Mouse (Mus musculus): ENCODE data around the gene Ripply1. TPM values are rescaled to one million over a fixed set of nuclear protein-coding genes. Genes with fewer than 3 reads are reported as not detected.
A peak's percentile ranks its signal among the peaks of the same experiment; 100 is the strongest.
"Not testable (repeated sequence)": the region's sequence is repeated elsewhere in the genome, so short reads cannot be mapped to it uniquely, and the experiment has no call there.

Gene Ripply1
- polyA plus RNA-seq, 1 experiment from 2014 or later: not detected

- no peaks in the 10 kb centered on the region for H3K9me3 ChIP-seq (replicated peaks; ENCODE audit: control insufficient read depth, low read length)
- H3K27ac ChIP-seq (ENCODE audit: low read depth, low read length): no peak overlapping the region
- no peaks in the 10 kb centered on the region for H3K27me3 ChIP-seq (ENCODE audit: control insufficient read depth, insufficient read depth, low read length)
- H3K4me3 ChIP-seq (ENCODE audit: low read depth, low read length): no peak overlapping the region
- no peaks in the 10 kb centered on the region for H3K36me3 ChIP-seq (ENCODE audit: control insufficient read depth, insufficient read depth, low read length)
- H3K4me1 ChIP-seq (ENCODE audit: control insufficient read depth, insufficient read depth, low read length): no peaks in the 10 kb centered on the region
- ATAC-seq (replicated peaks; ENCODE audit: insufficient number of reproducible peaks, low FRiP score, low TSS enrichment): no peak
- H3K9ac ChIP-seq (ENCODE audit: low read depth, low read length): no peak overlapping the region
- 64% methylated on average over 7 of the region's 7 CpGs for WGBS (ENCODE audit: insufficient replicate concordance)
- peak overlapping the region; percentile 52; the same call in 1 of the 2 replicates for H3K4me2 ChIP-seq
Observed at GRCm38 (mm10) chrX:139775084-139775612, 7.0 kb downstream of the Ripply1 start.

DNA sequence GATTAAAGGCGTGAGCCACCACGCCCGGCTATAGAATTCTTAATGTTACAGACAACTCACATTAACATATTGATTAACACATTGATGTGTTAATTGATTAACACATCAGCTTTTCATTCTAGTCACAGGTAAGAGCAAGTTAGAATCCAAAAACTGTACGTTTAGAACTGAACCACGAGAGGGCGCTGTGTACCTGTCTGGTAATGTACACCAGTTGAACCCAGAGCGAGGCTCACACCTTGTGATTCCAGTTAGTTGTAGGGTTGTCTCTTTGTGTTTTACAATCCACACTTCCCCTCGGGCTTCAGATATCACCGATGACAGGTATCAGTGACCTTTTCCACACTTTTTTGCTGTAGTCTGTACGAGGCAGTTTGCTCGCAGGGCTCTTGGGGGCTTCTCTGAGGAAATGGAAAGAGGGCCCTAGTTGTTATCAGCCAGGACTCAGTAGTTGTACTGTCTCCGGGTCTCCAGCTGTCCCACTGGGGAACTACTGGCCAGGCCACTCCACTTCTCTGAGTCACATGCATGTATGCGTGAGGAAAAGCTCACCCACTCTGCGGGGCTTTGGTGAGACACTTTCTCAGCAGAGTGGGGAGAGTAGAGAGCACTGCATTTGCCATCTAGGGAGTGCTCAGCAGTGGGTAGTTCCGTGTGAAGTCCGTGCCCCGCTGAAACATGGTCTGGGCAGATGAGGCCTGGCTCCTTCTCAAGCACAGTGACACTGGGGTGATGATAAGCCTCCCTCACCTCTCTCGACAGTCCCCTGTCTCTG is 7.7 kb downstream of the Ripply1 start:
- no peak for ATAC-seq (replicated peaks; ENCODE audit: insufficient number of reproducible peaks, low FRiP score, low TSS enrichment)
- H3K36me3 ChIP-seq (ENCODE audit: control insufficient read depth, insufficient read depth, low read length): no peaks in the 10 kb centered on the region
- H3K27ac ChIP-seq (ENCODE audit: low read depth, low read length): no peak overlapping the region
- H3K27me3 ChIP-seq (ENCODE audit: control insufficient read depth, insufficient read depth, low read length): no peaks in the 10 kb centered on the region
- WGBS (ENCODE audit: insufficient replicate concordance): 23% methylated on average over 18 of the region's 18 CpGs
- H3K4me3 ChIP-seq (ENCODE audit: low read depth, low read length): no peak overlapping the region
- H3K4me1 ChIP-seq (ENCODE audit: control insufficient read depth, insufficient read depth, low read length): no peaks in the 10 kb centered on the region
- no peak overlapping the region for H3K9ac ChIP-seq (ENCODE audit: low read depth, low read length)
- no peaks in the 10 kb centered on the region for H3K9me3 ChIP-seq (replicated peaks; ENCODE audit: control insufficient read depth, low read length)
- H3K4me2 ChIP-seq: peak overlapping the region; percentile 52

DNA sequence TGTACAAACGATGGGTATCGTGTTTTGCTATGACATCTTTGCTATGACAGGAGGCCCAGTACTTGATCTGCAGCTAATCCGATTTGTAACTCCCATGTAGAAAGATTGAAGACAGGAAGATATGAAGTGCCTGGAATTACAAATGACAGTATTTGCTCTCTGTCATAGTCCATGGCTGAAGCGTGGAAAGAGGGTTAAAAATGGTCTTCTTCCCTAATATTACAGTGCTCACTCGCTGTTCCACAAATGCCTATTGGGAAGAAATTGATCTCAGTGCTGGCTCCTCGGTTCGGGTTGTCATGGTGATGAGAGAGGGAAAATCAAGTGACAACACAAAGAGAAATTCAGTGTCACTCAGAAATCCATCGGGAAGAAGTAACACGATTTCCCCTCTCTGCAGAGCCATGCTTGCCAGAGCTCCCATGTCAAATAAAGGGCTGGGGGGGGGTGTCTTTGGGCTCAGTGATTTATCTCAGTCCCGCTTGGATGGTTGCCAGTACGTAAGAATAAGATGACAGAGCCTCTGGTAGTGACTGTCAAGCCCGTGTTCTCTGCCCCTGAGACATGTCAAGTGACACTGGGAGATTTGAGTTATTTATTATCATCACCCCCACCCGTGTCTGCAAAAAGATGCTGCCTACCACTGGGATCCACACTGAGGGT is 12.0 kb downstream of the Ripply1 start:
- Histone ChIP-seq H3K36me3 (ENCODE audit: control insufficient read depth, insufficient read depth, low read length) (no peaks in the 10 kb centered on the region), H3K27ac (ENCODE audit: low read depth, low read length) (no peak overlapping the region), H3K9me3 (replicated peaks; ENCODE audit: control insufficient read depth, low read length) (no peaks in the 10 kb centered on the region), H3K4me1 (ENCODE audit: control insufficient read depth, insufficient read depth, low read length) (no peaks in the 10 kb centered on the region), H3K4me3 (ENCODE audit: low read depth, low read length) (no peak overlapping the region), H3K27me3 (ENCODE audit: control insufficient read depth, insufficient read depth, low read length) (no peaks in the 10 kb centered on the region), H3K9ac (ENCODE audit: low read depth, low read length) (no peak overlapping the region), H3K4me2 (no peak overlapping the region)
- WGBS (ENCODE audit: insufficient replicate concordance): 60% methylated on average over 13 of the region's 13 CpGs
- ATAC-seq (replicated peaks; ENCODE audit: insufficient number of reproducible peaks, low FRiP score, low TSS enrichment): no peak

- Histone ChIP-seq H3K36me3 (ENCODE audit: control insufficient read depth, insufficient read depth, low read length) (no peaks in the 10 kb centered on the region), H3K9ac (ENCODE audit: low read depth, low read length) (no peak overlapping the region), H3K4me1 (ENCODE audit: control insufficient read depth, insufficient read depth, low read length) (no peaks in the 10 kb centered on the region), H3K27ac (ENCODE audit: low read depth, low read length) (no peak overlapping the region), H3K9me3 (replicated peaks; ENCODE audit: control insufficient read depth, low read length) (no peaks in the 10 kb centered on the region), H3K4me3 (ENCODE audit: low read depth, low read length) (no peak overlapping the region), H3K4me2 (no peak overlapping the region), H3K27me3 (ENCODE audit: control insufficient read depth, insufficient read depth, low read length) (no peaks in the 10 kb centered on the region)
- WGBS (ENCODE audit: insufficient replicate concordance): 80% methylated on average over 2 of the region's 2 CpGs
- ATAC-seq (replicated peaks; ENCODE audit: insufficient number of reproducible peaks, low FRiP score, low TSS enrichment): no peak
Observed at GRCm38 (mm10) chrX:139762546-139762945, 19.6 kb downstream of the Ripply1 start.

DNA sequence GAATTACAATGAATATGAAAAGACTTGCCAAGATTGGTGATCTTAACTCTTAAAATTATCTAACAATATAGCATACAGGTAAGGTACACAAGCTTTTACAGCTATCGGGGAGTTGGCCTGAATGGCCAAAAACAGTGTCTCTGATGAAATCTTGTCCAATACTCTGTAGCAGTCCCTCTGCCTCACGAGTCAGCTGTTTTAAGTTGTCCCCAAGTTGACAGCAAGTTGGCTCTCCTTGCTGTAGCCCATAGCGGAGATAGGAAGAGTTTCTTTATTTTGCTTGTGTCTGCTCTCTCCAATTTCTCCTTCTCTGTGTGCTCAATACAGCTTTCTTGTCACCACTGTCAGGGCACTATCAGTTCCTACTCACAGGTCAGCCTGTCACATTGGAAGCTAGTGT is 23.5 kb downstream of the Ripply1 start:
- H3K27ac ChIP-seq (ENCODE audit: low read depth, low read length); H3K4me1 ChIP-seq (ENCODE audit: control insufficient read depth, insufficient read depth, low read length); H3K4me3 ChIP-seq (ENCODE audit: low read depth, low read length); ATAC-seq (replicated peaks; ENCODE audit: insufficient number of reproducible peaks, low FRiP score, low TSS enrichment); H3K9me3 ChIP-seq (replicated peaks; ENCODE audit: control insufficient read depth, low read length); H3K4me2 ChIP-seq; H3K27me3 ChIP-seq (ENCODE audit: control insufficient read depth, insufficient read depth, low read length); H3K36me3 ChIP-seq (ENCODE audit: control insufficient read depth, insufficient read depth, low read length); H3K9ac ChIP-seq (ENCODE audit: low read depth, low read length): not testable (repeated sequence)
- 70% methylated on average over 3 of the region's 3 CpGs for WGBS (ENCODE audit: insufficient replicate concordance)

- ATAC-seq (replicated peaks; ENCODE audit: insufficient number of reproducible peaks, low FRiP score, low TSS enrichment): no peak
- Histone ChIP-seq H3K4me3 (ENCODE audit: low read depth, low read length) (no peak overlapping the region), H3K4me1 (ENCODE audit: control insufficient read depth, insufficient read depth, low read length) (no peaks in the 10 kb centered on the region), H3K36me3 (ENCODE audit: control insufficient read depth, insufficient read depth, low read length) (no peaks in the 10 kb centered on the region), H3K9me3 (replicated peaks; ENCODE audit: control insufficient read depth, low read length) (no peaks in the 10 kb centered on the region), H3K27ac (ENCODE audit: low read depth, low read length) (no peak overlapping the region), H3K9ac (ENCODE audit: low read depth, low read length) (no peak overlapping the region), H3K27me3 (ENCODE audit: control insufficient read depth, insufficient read depth, low read length) (no peaks in the 10 kb centered on the region), H3K4me2 (no peak overlapping the region)
- 0% methylated on average over 1 of the region's 1 CpGs for WGBS (ENCODE audit: insufficient replicate concordance)
Observed at GRCm38 (mm10) chrX:139751855-139752254, 30.3 kb downstream of the Ripply1 start.

- Histone ChIP-seq H3K27ac (ENCODE audit: low read depth, low read length) (no peak overlapping the region), H3K4me2 (no peak overlapping the region), H3K9ac (ENCODE audit: low read depth, low read length) (no peak overlapping the region), H3K9me3 (replicated peaks; ENCODE audit: control insufficient read depth, low read length) (no peaks in the 10 kb centered on the region), H3K27me3 (ENCODE audit: control insufficient read depth, insufficient read depth, low read length) (no peaks in the 10 kb centered on the region), H3K4me1 (ENCODE audit: control insufficient read depth, insufficient read depth, low read length) (no peaks in the 10 kb centered on the region), H3K4me3 (ENCODE audit: low read depth, low read length) (no peak overlapping the region), H3K36me3 (ENCODE audit: control insufficient read depth, insufficient read depth, low read length) (no peaks in the 10 kb centered on the region)
- no peak for ATAC-seq (replicated peaks; ENCODE audit: insufficient number of reproducible peaks, low FRiP score, low TSS enrichment)
- WGBS (ENCODE audit: insufficient replicate concordance): 86% methylated on average over 5 of the region's 5 CpGs
Observed at GRCm38 (mm10) chrX:139737066-139737465, 45.1 kb downstream of the Ripply1 start.

DNA sequence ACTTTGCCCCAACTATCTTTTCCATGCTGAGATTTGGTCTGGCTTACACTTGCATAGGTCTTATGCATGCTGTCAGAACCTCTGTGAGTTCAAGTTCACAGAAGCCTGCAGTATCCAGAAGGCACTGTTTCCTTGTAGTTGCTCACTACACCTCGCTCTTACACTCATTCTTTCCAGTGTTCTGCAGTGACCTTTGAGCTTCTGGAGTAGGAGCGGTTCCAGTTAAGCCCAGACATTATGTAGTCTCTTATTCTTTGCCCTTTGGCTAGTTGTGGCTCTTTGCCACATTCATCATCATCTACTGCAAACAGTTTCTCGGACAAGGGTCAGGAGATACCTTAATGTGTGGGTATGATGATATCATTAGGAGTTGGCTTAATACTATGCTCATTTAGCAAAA is 51.6 kb downstream of the Ripply1 start:
- no peak overlapping the region for H3K27ac ChIP-seq (ENCODE audit: low read depth, low read length)
- H3K4me3 ChIP-seq (ENCODE audit: low read depth, low read length): no peak overlapping the region
- no peak overlapping the region for H3K9ac ChIP-seq (ENCODE audit: low read depth, low read length)
- no peaks in the 10 kb centered on the region for H3K4me1 ChIP-seq (ENCODE audit: control insufficient read depth, insufficient read depth, low read length)
- no peaks in the 10 kb centered on the region for H3K36me3 ChIP-seq (ENCODE audit: control insufficient read depth, insufficient read depth, low read length)
- H3K9me3 ChIP-seq (replicated peaks; ENCODE audit: control insufficient read depth, low read length): no peaks in the 10 kb centered on the region
- no peaks in the 10 kb centered on the region for H3K27me3 ChIP-seq (ENCODE audit: control insufficient read depth, insufficient read depth, low read length)
- 75% methylated on average over 3 of the region's 3 CpGs for WGBS (ENCODE audit: insufficient replicate concordance)
- no peak for ATAC-seq (replicated peaks; ENCODE audit: insufficient number of reproducible peaks, low FRiP score, low TSS enrichment)
- H3K4me2 ChIP-seq: no peak overlapping the region

All from heart, embryonic 11.5 days (tissue).